Mouse (Mus musculus): ENCODE data around the gene Tmem132b.

The Tmem132b gene

DNA sequence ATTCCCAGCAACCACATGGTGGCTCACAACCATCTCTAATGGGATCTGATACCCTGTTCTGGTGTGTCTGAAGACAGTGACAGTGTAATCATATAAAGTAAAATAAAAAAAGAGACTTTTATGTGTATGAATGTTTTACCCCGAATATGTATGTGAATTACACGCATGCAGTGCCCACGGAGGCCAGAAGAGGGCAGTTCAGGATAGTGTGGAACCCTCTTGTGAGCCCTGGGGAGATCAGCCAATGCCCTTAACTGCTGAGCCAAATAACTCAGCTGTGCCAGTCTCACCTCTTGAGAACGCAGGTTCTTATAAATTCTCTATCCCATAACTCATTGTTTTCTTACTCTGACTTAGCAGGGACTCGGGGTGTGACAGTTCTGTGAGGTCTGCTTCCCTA, 12.9 kb upstream of the Tmem132b start:
- DNase-seq, result peak; percentile 33

DNA sequence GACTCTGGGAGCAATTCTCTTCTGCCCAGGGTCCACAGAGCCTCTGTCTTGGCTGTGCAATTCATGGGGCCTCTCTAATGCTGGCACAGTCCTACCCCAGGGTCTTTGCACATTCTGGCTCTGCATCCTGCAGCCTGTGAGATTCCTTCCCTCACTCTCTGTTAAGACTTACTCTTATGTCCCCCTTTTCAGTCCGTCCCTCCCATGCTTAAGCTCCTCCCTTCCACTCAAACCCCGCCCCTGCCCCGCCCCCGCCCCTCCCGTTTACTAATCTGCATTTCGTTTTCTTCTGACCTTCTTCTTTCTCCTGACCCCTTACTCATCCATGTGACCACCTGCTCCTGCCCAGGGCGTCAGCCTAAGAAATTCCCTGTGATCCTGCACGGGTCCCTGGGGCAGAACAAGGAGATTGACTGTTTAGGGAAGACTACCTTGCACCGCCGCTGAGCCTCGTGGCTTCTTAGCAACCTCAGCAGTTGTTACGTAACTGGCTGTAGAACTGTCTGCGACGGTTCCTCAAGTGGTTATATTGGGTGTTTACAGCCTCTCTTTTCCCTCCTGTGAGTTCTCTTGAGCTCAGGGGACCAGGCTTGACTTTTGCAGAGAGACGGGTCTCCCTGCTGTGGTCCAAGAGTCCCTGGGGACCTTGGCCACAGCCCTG, 10.5 kb upstream of the Tmem132b start:
- peak; percentile 47 for DNase-seq

DNA sequence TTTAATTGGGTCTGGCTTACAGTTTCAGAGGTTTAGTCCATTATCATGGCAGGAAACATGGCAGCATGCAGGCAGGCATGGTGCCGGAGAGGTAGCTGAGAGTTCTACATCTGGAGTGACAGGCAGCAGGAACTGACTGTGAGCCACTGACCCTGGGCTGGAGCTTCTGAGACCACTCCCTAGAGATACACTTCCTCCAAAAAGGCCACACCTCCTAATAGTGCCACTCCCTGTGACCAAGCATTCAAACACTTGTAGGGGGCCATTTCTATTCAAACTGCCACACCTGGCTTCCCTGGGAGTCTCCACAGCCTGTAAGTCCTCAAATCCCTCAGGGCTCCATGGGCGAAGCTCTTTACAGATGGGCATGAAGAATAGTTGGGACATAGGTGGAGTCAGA, 8.2 kb upstream of the Tmem132b start:
- no peak for DNase-seq

DNA sequence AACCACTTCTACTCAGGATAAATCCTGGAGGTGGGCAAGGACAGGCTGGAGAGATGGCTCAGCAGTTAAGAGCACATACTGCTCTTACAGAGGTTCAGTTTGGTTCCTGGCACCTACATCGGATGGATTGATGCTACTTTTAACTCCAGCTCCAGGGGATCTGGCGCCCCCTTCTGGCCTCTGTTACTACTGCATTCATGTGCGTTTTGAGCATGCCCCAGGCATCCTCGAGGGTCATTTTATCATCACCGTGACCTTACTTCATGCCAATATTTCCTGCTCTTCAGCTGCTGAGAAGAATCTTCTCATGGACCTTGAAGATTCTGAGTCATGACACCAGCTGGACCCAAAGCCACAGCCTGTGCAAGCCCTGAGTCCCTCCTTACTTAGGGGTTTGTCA, 6.1 kb upstream of the Tmem132b start:
- DNase-seq, result peak; percentile 28

DNA sequence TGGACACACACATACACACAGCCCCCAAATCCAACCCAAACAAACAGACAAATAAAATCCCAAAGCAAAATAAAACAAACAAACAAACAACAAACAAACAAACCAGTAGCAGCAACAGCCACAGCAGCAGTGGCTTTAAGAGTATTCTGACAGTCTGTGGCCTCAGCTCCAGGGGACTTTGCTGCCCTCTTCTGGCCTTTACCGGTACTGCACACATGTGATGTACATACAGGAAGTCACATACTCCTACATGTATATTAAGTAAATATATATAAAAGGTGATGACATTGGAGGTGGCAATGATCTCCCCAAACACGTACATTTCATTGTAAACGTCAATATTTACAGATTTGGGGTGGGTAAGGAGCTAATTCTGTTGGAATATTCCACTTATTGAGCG, 5.1 kb upstream of the Tmem132b start:
- peak; percentile 58 for DNase-seq

DNA sequence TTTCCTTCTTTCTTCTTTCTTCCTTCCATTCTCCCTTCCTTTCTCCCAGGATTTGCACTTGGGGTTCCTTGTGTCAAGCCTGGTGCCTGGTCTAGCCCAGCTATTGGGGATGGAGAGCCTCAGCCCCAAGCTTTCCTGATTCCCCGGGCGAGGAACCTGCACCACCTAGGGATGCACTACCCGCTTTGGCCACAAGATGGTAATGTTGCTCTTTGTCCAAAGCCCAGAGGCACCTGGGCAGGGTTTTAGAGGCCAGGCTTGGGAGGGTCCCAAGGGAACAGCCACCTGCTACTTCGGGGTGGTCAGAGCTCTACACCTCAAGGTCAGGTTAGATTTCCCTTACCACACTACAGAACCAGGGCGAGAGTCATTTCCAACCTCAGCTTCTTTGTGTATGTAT, 2.5 kb upstream of the Tmem132b start:
- DNase-seq, result peak; percentile 59

DNA sequence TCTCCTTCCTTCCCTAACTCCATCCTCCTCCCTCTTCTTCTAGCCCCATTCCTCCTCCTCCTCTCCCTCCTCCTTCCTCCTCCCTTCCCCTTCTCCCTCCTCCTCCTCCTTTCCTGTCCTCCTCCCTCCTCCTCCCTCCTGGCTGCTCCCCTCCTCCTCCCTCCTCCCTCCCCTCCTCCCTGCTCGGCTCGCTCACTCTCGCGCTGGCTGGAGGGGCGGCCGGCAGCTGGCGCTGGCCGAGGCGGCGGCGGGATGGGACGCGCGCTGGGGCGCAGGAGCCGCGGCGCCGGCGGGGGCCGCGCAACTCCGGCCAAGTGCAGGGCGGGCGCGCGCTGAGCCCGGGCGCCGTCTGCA, 594 bp downstream of the Tmem132b start:
- DNase-seq, result peak; percentile 26

DNA sequence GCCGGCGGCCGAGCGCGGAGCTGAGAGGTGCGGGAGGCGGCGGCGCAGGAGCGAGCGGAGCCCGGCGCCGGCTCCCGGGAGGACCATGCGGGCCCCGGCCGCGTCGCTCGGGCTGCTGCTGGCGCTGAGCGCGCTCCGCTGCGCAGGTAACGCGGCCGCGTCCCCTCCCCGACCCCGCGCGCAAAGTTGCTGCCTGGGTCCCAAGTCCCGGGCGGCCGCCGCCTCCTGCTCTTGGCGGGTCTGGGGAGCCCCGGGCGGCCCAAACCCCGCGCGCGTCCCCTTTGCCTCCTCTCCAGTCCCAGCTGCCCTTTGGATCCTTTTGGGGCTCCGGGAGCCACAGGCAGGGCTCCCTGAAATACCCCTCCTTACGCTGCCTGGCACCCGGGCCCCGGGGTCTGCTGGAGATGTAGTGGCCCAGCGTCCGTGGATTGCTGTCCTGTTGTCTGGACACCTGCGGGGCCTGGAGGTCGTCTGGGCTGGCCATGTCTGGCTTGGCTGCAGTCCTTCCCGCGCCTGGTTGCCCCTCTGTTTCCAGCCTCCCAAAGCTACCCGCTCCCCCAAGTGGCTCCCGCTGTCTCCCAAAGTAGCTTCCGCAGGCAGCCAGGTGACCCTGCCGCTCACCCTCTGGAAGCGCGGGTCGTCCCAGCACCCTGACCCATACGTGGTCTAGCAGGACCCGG, 1.1 kb downstream of the Tmem132b start:
- DNase-seq, result no peak

DNA sequence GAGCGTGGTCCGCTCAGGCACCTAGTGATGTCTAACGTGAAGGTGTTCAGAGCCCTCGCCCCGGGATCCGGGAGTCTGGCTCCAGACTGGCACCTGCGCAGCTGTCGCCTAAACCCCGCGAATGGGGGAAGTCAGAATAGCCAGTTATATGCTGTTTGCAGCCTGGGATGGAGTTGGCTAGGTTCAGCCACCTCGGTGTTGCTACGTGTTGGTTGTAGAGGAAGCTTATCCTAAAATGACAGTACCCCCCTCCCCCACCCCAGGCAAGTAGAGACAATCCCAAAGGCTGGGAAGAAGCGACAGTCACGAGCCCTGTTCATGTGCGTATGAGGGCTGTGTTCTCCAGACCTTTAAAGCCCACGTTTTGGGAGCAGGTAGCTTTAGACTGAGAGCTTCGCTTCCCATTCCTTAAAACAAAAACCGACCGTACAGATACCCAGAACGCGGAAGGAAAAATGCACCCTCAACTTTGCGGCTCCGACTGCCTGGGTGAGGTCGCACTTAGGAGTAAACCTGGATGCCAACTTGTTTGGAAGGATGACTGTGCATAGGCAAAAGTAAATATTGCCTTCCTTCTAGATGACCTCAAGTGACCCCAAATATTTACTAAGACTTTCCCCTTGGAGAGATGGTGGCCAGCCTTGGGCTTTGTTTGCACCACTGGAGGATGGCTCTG, 1.8 kb downstream of the Tmem132b start:
- DNase-seq, result no peak

DNA sequence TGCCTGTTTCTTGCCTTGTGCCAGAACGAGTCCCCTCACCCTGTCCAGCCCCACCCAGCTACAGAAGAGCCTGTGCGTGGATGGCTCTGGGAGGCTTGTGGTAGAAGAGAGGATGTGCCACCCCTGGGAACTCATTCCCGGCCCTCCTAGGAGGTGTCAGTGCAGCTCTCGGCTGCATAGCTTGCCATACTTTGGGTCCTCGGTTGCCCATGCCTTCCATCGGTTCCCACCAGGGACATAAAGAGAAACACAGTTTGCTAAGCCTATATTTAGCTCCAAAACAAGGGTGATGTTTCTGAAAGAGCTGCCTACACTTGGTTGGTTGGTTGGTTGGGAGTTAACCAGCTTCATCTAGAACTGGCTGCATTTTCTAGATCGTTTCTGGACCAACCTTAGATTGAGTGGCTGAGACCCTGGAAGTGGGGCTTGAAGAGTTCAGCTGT, 2.6 kb downstream of the Tmem132b start:
- DNase-seq, result no peak

DNA sequence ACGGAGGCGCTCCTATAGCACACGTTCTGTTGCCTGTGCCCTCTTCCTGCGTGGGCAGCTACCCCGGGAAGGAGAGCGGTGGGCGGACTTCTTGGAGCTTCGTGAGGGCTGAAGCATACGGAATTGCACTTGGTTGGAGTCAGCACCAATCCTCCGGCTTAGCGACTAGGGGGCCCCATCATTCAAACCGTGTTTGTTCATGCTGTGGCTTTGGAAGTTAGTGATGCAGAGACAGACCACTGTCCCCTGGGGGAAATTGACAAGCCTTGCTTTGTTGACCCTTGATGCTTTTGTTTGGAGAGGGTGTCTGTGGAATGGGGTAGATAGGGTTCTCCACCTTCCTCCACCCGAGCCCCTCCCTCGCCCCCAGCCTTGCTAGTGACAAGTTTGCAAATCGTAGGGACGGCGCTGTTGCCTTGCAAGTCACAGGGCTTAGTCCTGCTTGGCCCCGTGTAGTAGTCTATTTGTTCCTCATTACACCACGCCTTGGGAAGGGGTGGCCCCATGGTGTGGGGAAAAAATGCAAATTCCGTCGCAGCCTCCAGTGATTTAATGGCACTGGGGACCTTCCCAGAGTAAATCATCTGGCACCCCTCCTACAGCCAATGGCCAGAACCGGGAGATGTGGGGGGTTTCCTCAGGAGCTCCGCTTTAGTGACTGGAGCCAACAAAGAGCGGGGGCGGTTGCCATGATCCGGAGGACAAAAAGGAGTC, 3.2 kb downstream of the Tmem132b start:
- no peak for DNase-seq

DNA sequence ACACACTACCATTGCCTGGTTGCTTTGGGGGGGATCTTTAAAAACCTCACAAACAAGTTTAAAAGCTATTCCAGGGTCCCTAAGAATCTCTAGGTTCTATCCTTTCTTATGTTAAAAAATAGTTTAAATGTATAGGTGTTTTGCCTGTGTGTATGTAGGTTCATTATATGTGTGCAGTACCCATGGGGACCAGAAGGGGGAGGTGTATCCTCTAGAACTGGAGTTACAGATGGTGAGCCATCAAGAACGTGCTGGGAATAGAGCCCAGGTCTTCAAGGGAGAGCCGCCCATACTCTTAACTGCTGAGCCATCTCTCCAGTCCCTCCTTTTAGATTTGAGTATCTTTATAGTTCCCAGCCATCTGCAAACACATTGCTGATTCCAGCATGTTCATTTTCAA, 13.5 kb downstream of the Tmem132b start:
- no peak for DNase-seq

DNA sequence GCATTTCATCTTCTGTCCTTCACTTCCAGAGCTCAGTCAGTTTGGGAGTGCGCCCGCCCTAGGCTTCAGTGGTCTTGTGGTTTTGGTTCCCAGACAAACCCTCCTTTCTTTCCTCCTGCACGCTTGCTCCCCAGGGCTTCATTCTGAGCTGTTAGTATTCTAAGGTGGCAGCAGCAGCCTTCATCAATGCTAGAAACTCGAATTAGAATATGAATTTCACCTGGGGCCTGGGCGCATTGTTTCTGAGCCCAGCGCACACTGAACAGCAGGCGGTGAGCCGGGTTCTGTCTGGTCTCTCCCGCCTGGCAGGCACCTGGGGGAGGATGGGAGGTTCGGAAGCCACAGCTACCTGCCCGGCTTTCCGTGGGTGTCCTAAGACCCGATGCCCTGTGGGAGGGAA, 14.7 kb downstream of the Tmem132b start:
- DNase-seq, result no peak

DNA sequence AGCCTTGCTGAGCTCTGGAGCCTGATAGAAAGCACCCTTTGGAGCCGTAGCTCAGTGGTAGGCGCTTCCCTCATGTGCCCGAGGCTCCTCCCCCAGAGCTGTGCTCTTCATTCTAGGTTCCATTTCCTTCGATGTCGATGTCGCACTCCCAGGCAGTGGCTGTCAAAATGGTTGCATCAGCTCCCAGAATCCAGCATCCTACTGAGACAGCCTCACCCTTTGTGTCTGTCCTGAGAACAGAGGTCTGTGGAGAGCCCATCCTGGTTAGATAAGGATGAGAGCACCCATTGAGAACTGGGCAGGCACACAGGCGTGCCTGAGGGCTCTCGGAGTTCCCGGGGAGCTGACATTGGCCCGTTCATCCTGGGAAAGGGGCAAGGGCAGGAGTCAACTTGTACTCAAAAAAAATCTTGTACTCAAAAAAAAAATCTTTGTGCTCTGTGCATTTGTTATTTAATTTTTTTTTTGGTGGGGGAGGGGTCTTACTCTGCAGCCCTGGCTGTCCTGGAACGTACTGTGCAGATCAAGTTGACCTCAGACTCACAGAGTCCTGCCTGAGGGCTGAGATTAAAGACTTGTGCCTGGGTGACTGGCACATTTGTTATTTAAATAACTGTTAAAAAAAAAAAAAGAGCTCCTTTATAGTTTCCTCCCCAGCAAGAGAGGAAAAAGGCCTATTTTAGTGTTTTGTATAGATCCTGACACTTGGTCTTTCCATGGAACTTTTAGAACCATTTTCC, 18.3 kb downstream of the Tmem132b start:
- no peak for DNase-seq

DNA sequence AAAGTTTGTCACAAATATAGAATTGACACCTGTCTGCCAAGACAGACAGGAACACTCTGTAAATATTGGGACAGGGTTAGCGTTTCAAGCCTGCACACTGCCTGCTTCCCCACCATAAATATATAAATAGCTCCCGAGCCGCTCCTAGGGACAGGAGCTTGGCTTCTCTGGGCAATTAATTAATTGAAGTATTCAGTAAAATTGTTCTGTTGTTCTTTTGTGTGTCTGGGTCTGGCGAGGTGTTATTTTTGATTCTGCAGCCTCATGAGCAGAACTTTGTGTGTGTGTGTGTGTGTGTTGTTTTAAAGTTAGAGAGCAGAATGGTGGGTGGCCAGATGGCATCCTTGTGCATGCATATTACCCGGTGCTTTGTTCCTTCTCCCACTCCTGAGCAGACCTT, 24.2 kb downstream of the Tmem132b start:
- DNase-seq, result no peak

DNA sequence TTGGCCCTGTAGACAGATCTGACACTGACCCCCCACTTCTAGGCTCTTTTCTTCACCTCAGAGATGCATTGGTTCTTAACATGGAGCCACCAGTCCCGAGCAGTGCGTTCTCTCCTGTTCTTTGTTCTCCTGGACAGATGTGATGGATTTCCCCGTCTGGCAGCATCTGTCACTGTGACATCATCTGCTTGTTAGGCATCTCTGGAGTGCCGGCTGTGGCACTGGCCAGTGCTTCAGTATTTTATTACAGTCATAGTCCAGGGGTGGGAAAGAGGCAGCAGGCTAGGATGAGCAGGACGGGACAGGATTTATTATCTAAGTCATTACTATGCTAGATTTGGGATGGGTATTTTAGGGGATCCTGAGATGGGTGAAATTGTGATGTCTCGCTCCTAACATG, 31.9 kb downstream of the Tmem132b start:
- DNase-seq, result no peak

DNA sequence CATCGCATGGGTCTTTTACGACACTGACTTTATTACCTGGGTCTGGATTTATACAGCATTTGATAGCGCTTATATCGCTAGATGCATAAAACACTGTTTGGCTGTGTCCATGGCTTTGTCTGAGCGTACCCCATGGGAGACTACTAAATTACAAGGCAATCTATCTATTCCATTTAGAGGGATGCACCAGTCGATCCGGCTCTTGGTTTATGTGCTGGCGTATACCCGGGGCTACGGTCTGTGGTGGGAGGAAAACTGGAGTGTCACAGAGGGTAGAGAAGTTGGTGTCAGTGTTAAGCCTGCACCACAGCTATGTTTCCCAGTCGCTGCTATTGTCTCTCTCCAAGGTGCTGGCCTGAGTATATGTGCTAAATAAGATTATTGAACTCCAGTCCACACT, 34.2 kb downstream of the Tmem132b start:
- DNase-seq, result no peak

DNA sequence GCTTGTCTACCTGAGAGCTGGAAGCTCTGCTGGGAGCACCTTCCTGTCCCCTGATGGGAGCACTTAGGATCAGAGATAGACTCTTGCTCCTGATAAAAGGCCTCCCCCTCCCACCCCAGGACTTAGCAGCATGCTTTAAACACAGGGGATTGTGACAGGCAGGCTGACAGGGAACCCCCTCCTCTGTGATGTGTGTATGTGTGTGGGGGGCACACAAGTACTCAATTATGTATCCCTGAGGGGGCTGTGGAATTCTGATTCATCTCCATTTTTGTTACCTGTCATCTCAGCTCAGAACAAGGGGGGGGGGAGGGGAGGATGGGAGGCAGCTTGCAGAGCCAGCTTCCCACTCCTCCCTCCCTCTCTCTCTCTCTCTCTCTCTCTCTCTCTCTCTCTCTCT, 36.9 kb downstream of the Tmem132b start:
- no peak for DNase-seq

DNA sequence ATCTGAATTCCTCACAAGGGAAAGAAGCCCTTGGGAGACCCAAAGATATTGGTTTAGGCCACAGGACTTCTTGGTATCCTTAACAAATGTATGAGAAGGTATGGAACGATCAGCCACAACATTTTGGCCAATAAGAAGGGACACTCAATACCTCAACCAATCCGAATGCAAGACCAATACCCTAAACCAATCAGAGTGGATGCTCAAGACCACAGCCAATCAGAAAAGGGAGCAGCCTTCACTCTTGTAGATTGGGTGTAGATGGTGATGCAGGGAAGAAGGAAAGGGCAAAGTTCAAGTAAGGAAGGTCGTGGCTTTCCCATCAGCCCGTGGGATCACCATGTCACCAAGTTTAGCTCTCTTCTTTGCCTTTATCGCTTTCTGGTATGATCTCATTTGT, 40.4 kb downstream of the Tmem132b start:
- DNase-seq, result no peak

DNA sequence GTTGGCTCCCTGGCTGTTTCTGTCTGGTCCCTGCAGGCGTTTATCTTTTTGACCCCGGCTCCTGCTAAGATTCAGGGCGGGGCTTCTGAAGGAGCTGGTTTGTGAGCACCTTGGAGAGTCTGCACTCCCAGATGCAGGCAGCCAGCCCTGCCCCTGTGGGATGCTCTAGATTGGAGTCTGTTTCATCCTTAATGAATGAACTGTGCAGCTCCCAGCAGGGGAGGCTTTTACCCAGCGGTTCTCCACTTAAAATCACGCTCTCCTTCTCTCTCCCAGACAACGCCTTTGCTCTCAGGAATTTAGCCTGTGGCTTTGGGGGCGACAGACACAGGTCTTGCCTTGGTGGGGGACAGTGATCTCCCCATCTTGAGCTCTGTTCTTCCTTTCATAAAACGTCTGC, 43.3 kb downstream of the Tmem132b start:
- DNase-seq, result no peak

DNA sequence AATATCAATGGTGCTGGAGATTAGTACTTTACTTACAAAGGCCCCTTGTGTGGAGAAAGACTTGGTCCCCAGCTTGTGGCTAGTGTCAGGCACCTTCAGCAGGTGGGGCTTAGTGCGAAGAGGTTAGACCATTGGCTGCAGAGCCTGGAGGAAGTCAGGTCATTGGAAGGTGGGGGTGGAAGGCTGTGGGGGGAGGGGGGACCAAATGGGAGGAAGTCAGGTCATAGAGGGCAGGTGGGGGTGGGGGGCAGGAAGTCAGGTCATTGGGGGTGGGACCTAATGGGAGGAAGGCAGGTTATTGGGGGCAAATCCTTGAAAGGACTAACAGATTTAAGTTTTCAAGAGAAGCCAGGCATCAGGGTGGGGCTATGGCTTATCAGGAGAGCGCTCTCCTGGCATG, 44.3 kb downstream of the Tmem132b start:
- DNase-seq, result no peak

DNA sequence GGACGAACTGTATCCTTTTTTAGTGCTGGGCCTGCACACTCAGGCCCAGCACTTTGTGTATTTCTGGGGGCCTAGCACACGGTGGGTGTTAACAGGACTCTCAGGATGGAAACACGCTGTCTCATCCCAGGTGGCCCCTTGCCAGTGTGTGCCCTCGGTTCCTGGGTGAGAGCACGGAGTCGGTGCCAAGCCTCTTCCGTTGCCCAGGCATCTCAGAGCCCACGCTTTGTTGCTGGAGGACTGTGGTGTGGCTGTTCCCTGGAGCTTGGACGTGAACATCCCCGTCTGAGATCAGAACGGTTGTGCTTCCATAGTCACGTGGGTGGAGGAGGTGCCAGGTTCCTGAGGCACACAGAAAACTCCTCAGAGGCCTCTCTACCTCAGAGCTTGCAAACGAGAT, 47.1 kb downstream of the Tmem132b start:
- DNase-seq, result no peak

DNA sequence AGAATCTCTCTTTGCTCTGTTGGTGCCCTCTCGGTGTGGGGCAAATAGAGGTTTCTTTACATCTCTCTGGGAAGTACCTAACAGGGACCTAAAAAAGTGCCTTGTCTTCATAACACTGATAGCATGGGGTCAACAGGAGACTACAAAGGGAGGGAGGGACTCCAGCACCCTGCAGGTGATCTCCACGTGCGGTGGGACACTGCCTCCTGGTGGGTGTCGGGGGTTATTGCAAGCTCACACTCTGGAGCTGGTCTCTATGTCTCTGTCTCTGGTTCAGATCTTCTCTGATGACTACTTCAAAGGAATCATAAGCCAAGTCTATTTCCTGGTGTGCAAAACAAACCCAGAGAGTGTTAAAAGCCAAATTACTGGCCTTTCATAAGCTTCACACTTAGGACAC, 47.6 kb downstream of the Tmem132b start:
- no peak for DNase-seq
